Mouse (Mus musculus) midbrain, embryonic 16.5 days (tissue): ENCODE results near the gene Spatc1l. TPM values are rescaled to one million over a fixed set of nuclear protein-coding genes. Genes with fewer than 3 reads are reported as not detected.

Experiments
- polyA plus RNA-seq: library from polyadenylated mRNA; unstranded; fragments of >200 nt; fragmentation: Nextera tagmentation; extraction: Ambion mirVana; gene quantifications from 2 replicates; pipeline ENCODE4 v1.2.1, GENCODE M21; 2015

The Spatc1l gene
- polyA plus RNA-seq, 1 experiment from 2014 or later, result not detected

Other genes starting within 250 kb of the Spatc1l start
- 19.2 and 19.8 TPM in 2 replicates for gene Dip2a, start 217.0 kb upstream of the Spatc1l start, polyA plus RNA-seq
- gene AC141477.1, start 121.8 kb upstream of the Spatc1l start, polyA plus RNA-seq, result not detected in 2 replicates
- 6.5 and 7.0 TPM in 2 replicates for gene Pcnt, start 119.5 kb upstream of the Spatc1l start, polyA plus RNA-seq
- gene 2610028H24Rik, start 113.2 kb upstream of the Spatc1l start, polyA plus RNA-seq, result not detected in 2 replicates
- 61.4 and 69.9 TPM in 2 replicates for gene Mcm3ap, start 93.3 kb upstream of the Spatc1l start, polyA plus RNA-seq
- 6.4 and 6.7 TPM in 2 replicates for gene Ybey, start 93.2 kb upstream of the Spatc1l start, polyA plus RNA-seq
- gene Lss, start 30.7 kb upstream of the Spatc1l start, polyA plus RNA-seq, result 44.6 and 45.7 TPM in 2 replicates
- gene Ftcd, start 13.4 kb downstream of the Spatc1l start, polyA plus RNA-seq, result 0.09 TPM in 1 of 2 replicates, not detected in the other
- 11.5 and 13.9 TPM in 2 replicates for gene Col6a2, start 61.4 kb downstream of the Spatc1l start, polyA plus RNA-seq
- 14.0 and 17.0 TPM in 2 replicates for gene Col6a1, start 163.9 kb downstream of the Spatc1l start, polyA plus RNA-seq